Mouse (Mus musculus) lung, postnatal 0 days (tissue): Measurements from ENCODE around the gene Irf8.

Experiments used
- CTCF ChIP-seq: IDR thresholded peaks from 2 replicates; pipeline ENCODE4 v1.5.1; 2016; ENCODE audit warnings: antibody characterized with exemption, mild to moderate bottlenecking
- EP300 ChIP-seq: IDR thresholded peaks from 2 replicates; pipeline ENCODE4 v1.6.1; 2016; ENCODE audit warnings: antibody characterized with exemption, mild to moderate bottlenecking, control low read depth

GRCm38 (mm10) chr8:120705163-120705562 is 31.0 kb upstream of the Irf8 start:
- TF ChIP-seq CTCF: no peak
- TF ChIP-seq EP300: no peak
